10 mouse cellular contexts compared by ENCODE assay signal in the genomic region with DNA sequence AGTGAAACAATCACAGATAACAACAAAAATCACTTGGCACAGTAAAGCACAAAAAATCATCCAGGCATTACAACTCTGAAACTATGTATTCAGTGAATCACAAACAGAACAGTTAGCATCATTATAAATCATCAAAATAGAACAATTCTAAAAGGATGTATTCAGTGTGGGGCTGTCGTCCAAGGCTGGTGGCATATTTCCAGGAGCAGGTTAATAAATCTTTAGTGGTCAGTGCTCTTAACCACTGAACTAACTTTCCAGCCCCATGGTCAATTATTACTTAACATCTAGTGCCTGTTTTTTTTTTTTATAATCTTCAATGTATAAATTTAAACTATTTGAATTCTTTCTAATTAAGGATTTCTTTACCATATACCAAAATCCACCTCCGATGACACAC. TPM values are rescaled to one million over a fixed set of nuclear protein-coding genes. Genes with fewer than 3 reads are reported as not detected.
"Had no signal": no experiment of that assay in that cellular context is flagged by ENCODE, and none has a peak within 500 bp of the region (broad histone marks: within the 10 kb centered on the region; RNA-seq: fewer than 3 reads in every experiment).

No protein-coding gene starts in this region.

RNA-seq across cellular contexts. Expression of gene Pla2g10, which starts 43.2 kb away (rescaled TPM):
- total RNA-seq: layer of hippocampus, adult 2 months; layer of hippocampus, postnatal 25 days; left cerebral cortex, adult 18-20 months; left cerebral cortex, postnatal 25 days; monocyte, adult 5-6 weeks; neutrophil, adult 5-6 weeks had no signal
- polyA plus RNA-seq: kidney, embryonic 14.5 days; liver, embryonic 15.5 days; midbrain, embryonic 10.5 days; myocyte had no signal
